Mouse (Mus musculus): ENCODE results near the gene Gm10521.

- TF ChIP-seq GATA1 (IDR thresholded peaks at IDR 0.05; ENCODE audit: borderline replicate concordance, low read length) (no peak), FLI1 (IDR thresholded peaks at IDR 0.05; ENCODE audit: low read length) (no peak)
These were observed 22.9 kb downstream of the Gm10521 start for GRCm38 (mm10) chr1:171918136-171918920.

Data from megakaryocyte, embryonic 14.5 days (primary cell).